Mouse (Mus musculus) CD4-positive helper T cell, adult 2 months (primary cell): Measurements from ENCODE around the gene Fam241a.

Source experiments
- DNase-seq: peaks from one replicate; pipeline ENCODE4 v3.0.0-alpha.2; 2012; ENCODE audit warnings: low read depth, missing footprints, low spot score

Fam241a gene

GRCm38 (mm10) chr3:127895792-127896541, at the start of gene Fam241a:
Gene Fam241a, minus strand, starts transcription at chr3:127896324.
- DNase-seq = peak; percentile 88

- DNase-seq = no peak
Observed at GRCm38 (mm10) chr3:127932453-127932852, 36.3 kb upstream of the Fam241a start.

GRCm38 (mm10) chr3:127930326-127931012, 34.3 kb upstream of the Fam241a start:
- DNase-seq = no peak

GRCm38 (mm10) chr3:127929921-127930320, 33.8 kb upstream of the Fam241a start:
- no peak for DNase-seq

GRCm38 (mm10) chr3:127926635-127927183, 30.6 kb upstream of the Fam241a start:
- no peak for DNase-seq

- DNase-seq = no peak
Observed at GRCm38 (mm10) chr3:127924464-127924863, 28.3 kb upstream of the Fam241a start.

- no peak for DNase-seq
Observed at GRCm38 (mm10) chr3:127923183-127923582, 27.1 kb upstream of the Fam241a start.

GRCm38 (mm10) chr3:127922125-127922524, 26.0 kb upstream of the Fam241a start:
- DNase-seq = no peak

GRCm38 (mm10) chr3:127917999-127918661, 22.0 kb upstream of the Fam241a start:
- DNase-seq = no peak

- DNase-seq = no peak
Observed at GRCm38 (mm10) chr3:127917549-127917948, 21.4 kb upstream of the Fam241a start.

GRCm38 (mm10) chr3:127915656-127916334, 19.7 kb upstream of the Fam241a start:
- DNase-seq = no peak

GRCm38 (mm10) chr3:127913885-127914709, 18.0 kb upstream of the Fam241a start:
- DNase-seq = no peak

GRCm38 (mm10) chr3:127909941-127910340, 13.8 kb upstream of the Fam241a start:
- DNase-seq = no peak

GRCm38 (mm10) chr3:127894981-127895779, 944 bp downstream of the Fam241a start:
- peak; percentile 16 for DNase-seq

- peak; percentile 28 for DNase-seq
Observed at GRCm38 (mm10) chr3:127893902-127894301, 2.2 kb downstream of the Fam241a start.

GRCm38 (mm10) chr3:127891906-127892305, 4.2 kb downstream of the Fam241a start:
- peak; percentile 31 for DNase-seq

- DNase-seq = no peak
Observed at GRCm38 (mm10) chr3:127890008-127890407, 6.1 kb downstream of the Fam241a start.

- no peak for DNase-seq
Observed at GRCm38 (mm10) chr3:127889570-127889969, 6.6 kb downstream of the Fam241a start.

- DNase-seq = no peak
Observed at GRCm38 (mm10) chr3:127881684-127882083, 14.4 kb downstream of the Fam241a start.

- DNase-seq = no peak
Observed at GRCm38 (mm10) chr3:127879968-127880367, 16.2 kb downstream of the Fam241a start.
